Mouse (Mus musculus) ES-E14 (cell line): ENCODE measurements around the gene Ucn.

Experiments
- CHD2 ChIP-seq: IDR thresholded peaks from 2 replicates; pipeline ENCODE4 v1.6.1; 2014; ENCODE audit warnings: mild to moderate bottlenecking, low read depth, low read length, inconsistent platforms
- HCFC1 ChIP-seq: IDR thresholded peaks from 2 replicates; pipeline ENCODE4 v1.6.1; 2012; ENCODE audit warnings: low read length, inconsistent platforms, borderline replicate concordance; ENCODE audit not compliant: insufficient read depth
- MAFK ChIP-seq: IDR thresholded peaks from 2 replicates; pipeline ENCODE4 v1.6.1; 2014; ENCODE audit warnings: mild to moderate bottlenecking, low read depth, low read length, inconsistent platforms; ENCODE audit not compliant: insufficient read depth
- ZC3H11A ChIP-seq: IDR thresholded peaks from 2 replicates; pipeline ENCODE4 v1.6.1; 2012; ENCODE audit warnings: low read depth, mild to moderate bottlenecking, inconsistent platforms, low read length, borderline replicate concordance
- ZNF384 ChIP-seq: IDR thresholded peaks from 2 replicates; pipeline ENCODE4 v1.6.1; 2012; ENCODE audit warnings: low read depth, low read length, inconsistent platforms

- TF ChIP-seq ZC3H11A: no peak
- TF ChIP-seq ZNF384: no peak
- TF ChIP-seq CHD2: no peak
- no peak for TF ChIP-seq MAFK
- TF ChIP-seq HCFC1: no peak
These were observed 368 bp upstream of the Ucn start for GRCm38 (mm10) chr5:31138968-31139425.
